Mouse (Mus musculus) heart, adult 2 months (tissue): ENCODE results near the gene Klhdc4. TPM values are rescaled to one million over a fixed set of nuclear protein-coding genes. Genes with fewer than 3 reads are reported as not detected.
A peak's percentile ranks its signal among the peaks of the same experiment; 100 is the strongest.

ENCODE experiments used
- DNase-seq, 2 experiments: peaks; one replicate each; pipeline ENCODE4 v3.0.0; 2021
- H3K27ac ChIP-seq: fragments of 200-600 bp; 2 replicates; pipeline ENCODE4 v1.8.1; 2022
- H3K27me3 ChIP-seq: fragments of 200-500 bp; 2 replicates; pipeline ENCODE4 v1.6.1; 2012; ENCODE audit warnings: mild to moderate bottlenecking, low read length, inconsistent platforms, mixed read lengths; ENCODE audit not compliant: control insufficient read depth, insufficient read depth
- H3K36me3 ChIP-seq: fragments of 200-500 bp; 2 replicates; pipeline ENCODE4 v1.6.1; 2012; ENCODE audit warnings: low read length, inconsistent platforms; ENCODE audit not compliant: control insufficient read depth, insufficient read depth
- H3K4me1 ChIP-seq: fragments of 200-500 bp; 2 replicates; pipeline ENCODE4 v1.6.1; 2011; ENCODE audit warnings: low read length; ENCODE audit not compliant: control insufficient read depth, insufficient read depth
- H3K4me3 ChIP-seq: fragments of 200-600 bp; 2 replicates; pipeline ENCODE4 v1.8.1; 2022
- H3K79me2 ChIP-seq: fragments of 200-500 bp; replicated peaks from 2 replicates; pipeline ENCODE4 v1.6.1; 2012; ENCODE audit warnings: mild to moderate bottlenecking, inconsistent platforms, low read length, moderate library complexity, mixed read lengths; ENCODE audit not compliant: control insufficient read depth, insufficient read depth
- H3K9ac ChIP-seq: fragments of 200-500 bp; 2 replicates; pipeline ENCODE4 v1.6.1; 2012; ENCODE audit warnings: low read depth, mild to moderate bottlenecking, control low read depth, inconsistent platforms, low read length, mixed read lengths
- CTCF ChIP-seq: fragments of 200-600 bp; IDR thresholded peaks from 2 replicates; pipeline ENCODE4 v1.8.1; 2022; ENCODE audit warnings: antibody characterized with exemption, mild to moderate bottlenecking, moderate library complexity
- EP300 ChIP-seq: fragments of 200-500 bp; IDR thresholded peaks from 2 replicates; pipeline ENCODE4 v1.6.1; 2011; ENCODE audit warnings: low read depth, low read length, control low read depth; ENCODE audit not compliant: insufficient read depth
- POLR2A ChIP-seq: fragments of 200-500 bp; IDR thresholded peaks from 2 replicates; pipeline ENCODE4 v1.6.1; 2011; ENCODE audit warnings: mild to moderate bottlenecking, low read depth, low read length, control low read depth; ENCODE audit not compliant: insufficient read depth
- WGBS: fragments of 180-500 bp; shearing (Covaris S2); methylation state at CpG from one replicate; pipeline ENCODE4 v1.1.7; 2018; 5-methylcytosine and 5-hydroxymethylcytosine counted together
- intact Hi-C: fragments of 180-260 bp; cut with DNase I; formaldehyde crosslinking; loops from one replicate; pipeline ENCODE4 v1.15.1; 2025
- polyA plus RNA-seq: library from polyadenylated mRNA; depleted of rRNA; stranded (reverse); fragments of >200 nt; gene quantifications from 2 replicates; pipeline ENCODE4 v1.2.3, GENCODE M21; 2012
- total RNA-seq, 2 experiments: library from RNA; stranded (reverse); gene quantifications; 2 replicates each; pipeline ENCODE4 v1.2.3; 2021

Gene Klhdc4
- total and polyA plus RNA-seq, 3 experiments, result 9.6 to 12.6 (median 11.2) TPM

DNA sequence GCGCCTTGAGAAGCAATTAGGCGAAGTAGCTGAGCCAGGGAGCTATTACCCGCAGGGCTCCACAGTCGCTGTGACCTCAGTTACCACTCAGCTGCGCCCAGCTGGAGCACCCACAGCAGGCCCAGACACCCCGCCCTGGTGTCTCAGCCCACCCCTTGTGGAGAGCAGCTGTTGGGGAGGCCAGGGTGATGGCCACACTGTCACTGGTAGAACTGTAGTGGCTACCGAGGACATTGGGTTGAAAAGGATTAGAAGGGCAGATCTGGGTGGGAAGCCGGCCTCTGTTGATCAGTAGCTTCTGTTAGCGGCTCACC is 65.7 kb downstream of the Klhdc4 start:
- Histone ChIP-seq H3K27ac (no peak overlapping the region), H3K27me3 (no peaks in the 10 kb centered on the region), H3K4me3 (no peak overlapping the region), H3K4me1 (no peaks in the 10 kb centered on the region), H3K36me3 (no peaks in the 10 kb centered on the region), H3K79me2 (no peaks in the 10 kb centered on the region), H3K9ac (no peak overlapping the region)
- intact Hi-C loops, result no loop called here
- DNase-seq, result no peak
- TF ChIP-seq EP300, result no peak
- no peak for TF ChIP-seq CTCF
- TF ChIP-seq POLR2A, result no peak
- 60% methylated on average over 9 of the region's 9 CpGs for WGBS

DNA sequence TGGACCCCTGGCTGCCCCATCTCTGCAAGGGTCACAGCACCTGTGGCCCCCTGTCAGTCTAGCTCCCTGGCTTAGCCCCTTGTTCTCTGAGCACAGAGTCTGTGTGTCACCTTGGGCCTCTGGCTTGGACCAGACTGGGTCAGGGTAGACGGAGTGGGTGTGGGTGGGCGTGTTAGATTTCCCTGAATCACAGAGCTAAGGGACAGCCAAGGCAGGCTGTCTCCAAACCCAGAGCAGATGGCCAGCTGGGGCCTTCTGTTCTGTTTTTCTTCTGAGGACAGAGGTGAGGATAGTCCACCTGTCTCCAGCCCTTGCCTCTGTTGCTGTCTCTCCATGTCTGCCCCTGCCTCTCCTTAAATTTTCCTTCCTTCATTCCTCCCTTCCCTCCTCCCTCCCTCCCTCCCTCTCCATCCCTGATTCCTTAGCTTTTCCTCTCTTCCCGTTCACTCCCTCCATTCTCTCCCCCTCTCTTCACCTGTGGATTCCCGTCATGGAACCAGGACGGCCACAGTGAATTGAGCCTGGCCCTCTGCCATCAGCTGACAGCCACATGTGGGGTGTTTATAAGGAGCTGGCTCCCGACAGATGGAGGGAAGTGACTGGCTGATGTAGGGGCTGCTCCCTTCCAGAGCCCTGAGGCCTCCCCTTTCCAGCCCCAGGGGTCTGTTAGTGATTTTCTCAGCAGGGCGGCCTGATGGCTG is 66.2 kb downstream of the Klhdc4 start:
- intact Hi-C loops, result no loop called here
- H3K36me3 ChIP-seq, result no peaks in the 10 kb centered on the region
- H3K79me2 ChIP-seq, result no peaks in the 10 kb centered on the region
- no peak overlapping the region for H3K4me3 ChIP-seq
- 49% methylated on average over 7 of the region's 7 CpGs for WGBS
- H3K9ac ChIP-seq, result no peak overlapping the region
- no peak overlapping the region for H3K27ac ChIP-seq
- no peak for TF ChIP-seq POLR2A
- no peak for TF ChIP-seq CTCF
- no peak for TF ChIP-seq EP300
- no peak for DNase-seq
- H3K27me3 ChIP-seq, result no peaks in the 10 kb centered on the region
- H3K4me1 ChIP-seq, result no peaks in the 10 kb centered on the region

DNA sequence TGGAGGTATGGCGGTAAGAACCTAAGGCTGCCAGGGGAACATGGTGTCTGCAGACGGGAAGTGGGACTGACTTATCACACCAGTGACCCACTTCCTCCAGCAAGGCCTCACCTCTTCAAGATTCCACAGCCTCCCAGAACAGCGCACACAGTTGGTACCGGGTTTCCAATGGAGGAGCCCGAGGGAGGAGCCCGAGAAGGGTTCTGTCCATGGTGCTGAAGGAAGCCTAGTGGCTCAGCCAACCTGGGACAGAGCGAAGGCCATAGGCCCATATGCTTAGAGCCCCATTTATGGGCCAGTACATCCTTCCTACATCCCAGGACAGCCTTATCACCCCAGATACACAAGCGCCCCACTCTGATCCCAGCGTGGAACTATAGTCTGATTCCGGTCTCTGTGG is 67.9 kb downstream of the Klhdc4 start:
- Histone ChIP-seq H3K9ac (no peak overlapping the region), H3K36me3 (no peaks in the 10 kb centered on the region), H3K79me2 (no peaks in the 10 kb centered on the region), H3K4me3 (no peak overlapping the region), H3K4me1 (no peaks in the 10 kb centered on the region), H3K27me3 (no peaks in the 10 kb centered on the region), H3K27ac (no peak overlapping the region)
- TF ChIP-seq CTCF (no peak), POLR2A (no peak), EP300 (no peak)
- DNase-seq, result no peak
- 25% methylated on average over 10 of the region's 10 CpGs for WGBS
- intact Hi-C loops, result no loop called here

DNA sequence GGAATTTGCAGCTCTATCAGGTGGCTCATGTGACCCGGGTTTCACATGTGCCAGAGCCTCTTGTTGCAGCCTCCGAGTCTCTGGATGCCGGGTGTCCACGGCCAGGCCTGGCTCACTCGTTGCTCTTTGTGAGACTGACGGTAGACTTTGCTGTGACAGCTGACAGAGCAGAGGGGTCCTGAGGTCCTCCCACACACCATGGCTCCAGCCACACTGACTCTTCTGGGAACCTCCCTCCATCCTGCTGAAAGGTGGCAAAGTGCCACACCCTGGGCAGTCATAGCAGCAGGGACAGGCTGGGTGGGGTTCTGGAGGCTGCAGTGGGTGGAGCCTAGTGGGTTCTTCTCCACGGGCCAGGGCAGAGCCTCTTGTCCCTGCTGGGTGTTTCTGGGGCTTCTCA is 68.9 kb downstream of the Klhdc4 start:
- no peak overlapping the region for H3K4me3 ChIP-seq
- 53% methylated on average over 7 of the region's 7 CpGs for WGBS
- intact Hi-C loops, result no loop called here
- no peaks in the 10 kb centered on the region for H3K36me3 ChIP-seq
- H3K27ac ChIP-seq, result no peak overlapping the region
- no peak overlapping the region for H3K9ac ChIP-seq
- DNase-seq, result no peak
- H3K4me1 ChIP-seq, result no peaks in the 10 kb centered on the region
- H3K27me3 ChIP-seq, result no peaks in the 10 kb centered on the region
- no peaks in the 10 kb centered on the region for H3K79me2 ChIP-seq
- no peak for TF ChIP-seq POLR2A
- no peak for TF ChIP-seq CTCF
- no peak for TF ChIP-seq EP300

DNA sequence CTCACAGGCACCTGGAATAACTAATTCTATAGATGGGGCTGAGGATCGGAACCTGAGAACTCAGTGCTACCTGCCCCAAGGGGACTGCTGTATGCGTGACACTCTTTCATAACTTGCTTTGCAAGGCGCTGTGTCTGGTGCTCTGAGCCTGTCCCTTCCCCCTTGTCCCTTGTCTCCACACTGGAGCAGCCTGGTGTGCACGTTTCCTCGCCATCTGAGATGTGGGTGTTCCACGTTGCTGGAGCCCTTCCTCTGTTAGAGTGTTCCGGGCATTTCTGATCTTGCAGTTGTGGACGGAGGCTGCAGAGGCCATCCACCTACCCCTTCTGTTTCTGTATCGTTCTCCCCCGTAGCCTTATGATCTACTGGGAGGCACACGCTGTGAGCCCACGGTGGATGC is 70.9 kb downstream of the Klhdc4 start:
- DNase-seq, result no peak
- WGBS, result 47% methylated on average over 12 of the region's 12 CpGs
- TF ChIP-seq POLR2A (no peak), CTCF (no peak)
- no peak overlapping the region for H3K4me3 ChIP-seq
- no peaks in the 10 kb centered on the region for H3K4me1 ChIP-seq
- H3K9ac ChIP-seq, result no peak overlapping the region
- H3K79me2 ChIP-seq, result no peaks in the 10 kb centered on the region
- intact Hi-C loops, result no loop called here
- peaks cover under 1% of the 10 kb centered on the region; the same call in 1 of the 2 replicates for H3K27me3 ChIP-seq
- no peaks in the 10 kb centered on the region for H3K36me3 ChIP-seq
- no peak overlapping the region for H3K27ac ChIP-seq

DNA sequence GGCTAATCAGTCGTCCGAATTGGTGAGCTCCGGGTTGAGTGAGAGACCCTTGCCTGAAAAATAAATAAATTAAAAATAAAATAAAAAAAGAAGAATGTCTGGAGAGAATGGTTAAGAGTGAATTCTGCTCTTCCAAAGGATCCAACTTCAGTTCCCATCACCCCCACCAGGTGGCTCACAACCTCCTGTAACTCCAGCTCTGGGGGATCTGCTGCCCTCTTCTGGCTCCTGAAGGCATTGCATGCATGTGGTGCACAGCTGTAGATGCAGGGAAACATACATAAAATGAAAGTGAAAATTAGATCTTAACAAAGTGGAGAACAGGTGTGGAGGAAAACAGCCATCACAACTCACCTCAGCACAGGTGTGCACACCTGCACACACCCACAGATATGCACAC is 78.0 kb downstream of the Klhdc4 start:
- Histone ChIP-seq H3K36me3 (no peaks in the 10 kb centered on the region), H3K27me3 (peaks cover 8% of the 10 kb centered on the region), H3K79me2 (no peaks in the 10 kb centered on the region), H3K9ac (no peak overlapping the region), H3K4me3 (no peak overlapping the region), H3K4me1 (no peaks in the 10 kb centered on the region), H3K27ac (no peak overlapping the region)
- TF ChIP-seq POLR2A (no peak), CTCF (peak; percentile 82)
- intact Hi-C loops, result no loop called here
- WGBS, result 15% methylated on average over 3 of the region's 3 CpGs
- peak; percentile 12 to 40 for DNase-seq

DNA sequence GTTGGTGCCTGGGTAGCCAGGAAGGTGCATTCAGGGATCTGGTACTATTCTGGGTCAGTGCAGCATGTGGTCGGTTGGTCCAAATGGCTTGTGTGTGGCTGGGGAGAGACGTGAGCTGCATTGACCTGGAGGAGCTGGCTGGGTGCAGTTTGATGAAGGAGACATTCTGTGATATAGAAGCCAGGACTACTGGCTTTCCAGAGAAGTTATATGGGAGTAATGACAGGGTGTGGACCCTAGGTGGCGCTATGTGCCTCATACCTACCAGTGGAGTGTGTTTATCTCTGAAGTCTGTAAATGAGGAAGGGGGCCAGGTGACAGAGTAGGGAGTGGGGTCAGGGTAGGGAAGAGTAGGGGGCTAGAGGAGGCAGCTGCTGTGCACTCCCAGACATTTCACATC is 78.9 kb downstream of the Klhdc4 start:
- intact Hi-C loops, result no loop called here
- H3K79me2 ChIP-seq, result no peaks in the 10 kb centered on the region
- no peak overlapping the region for H3K27ac ChIP-seq
- no peak for DNase-seq
- no peak overlapping the region for H3K9ac ChIP-seq
- no peaks in the 10 kb centered on the region for H3K36me3 ChIP-seq
- H3K4me3 ChIP-seq, result no peak overlapping the region
- TF ChIP-seq CTCF (peak; percentile 51), POLR2A (no peak), EP300 (no peak)
- H3K4me1 ChIP-seq, result no peaks in the 10 kb centered on the region
- WGBS, result 43% methylated on average over 3 of the region's 3 CpGs
- peaks cover 8% of the 10 kb centered on the region for H3K27me3 ChIP-seq
